In genomic region chr6:136887854-136888253, GRCm38 (mm10) we compare ENCODE assay signal across 11 mouse cellular contexts. TPM values are rescaled to one million over a fixed set of nuclear protein-coding genes. Genes with fewer than 3 reads are reported as not detected.
A peak's percentile ranks its signal among the peaks of the same experiment; 100 is the strongest.
DNase-seq lines count a peak whose midpoint lies in the region; ATAC-seq and TF ChIP-seq lines count a peak whose summit lies in the region.
"Had no signal": no experiment of that assay in that cellular context is flagged by ENCODE, and none has a peak within 500 bp of the region (broad histone marks: within the 10 kb centered on the region; RNA-seq: fewer than 3 reads in every experiment).

No protein-coding gene starts in this region.

- H3K36me3 ChIP-seq in lung, postnatal 0 days (ENCODE audit: insufficient read depth, low read length), result no peaks in the 10 kb centered on the region

- peak; percentile 83 for TF ChIP-seq EP300 in lung, postnatal 0 days (IDR thresholded peaks at IDR 0.05)

- H3K9ac ChIP-seq in lung, postnatal 0 days (replicated peaks; ENCODE audit: low read depth), result no peak overlapping the region

- H3K4me3 ChIP-seq in lung, postnatal 0 days (ENCODE audit: low read depth, low read length), result no peak overlapping the region
- H3K4me3 ChIP-seq: erythroblast, embryonic 14.5 days had no signal

- no peak overlapping the region for H3K4me2 ChIP-seq in lung, postnatal 0 days (replicated peaks; ENCODE audit: low read depth, low read length)

- H3K9me3 ChIP-seq in lung, postnatal 0 days (ENCODE audit: low read length), result no peaks in the 10 kb centered on the region

- H3K27ac ChIP-seq in lung, postnatal 0 days (ENCODE audit: low read length), result peak overlapping the region; percentile 77

- peaks cover 5% of the 10 kb centered on the region; the same call in 1 of the 2 replicates for H3K4me1 ChIP-seq in lung, postnatal 0 days (ENCODE audit: insufficient read depth, low read depth, low read length)

- intact Hi-C loops in heart, postnatal 36 days (cut with DNase I), result no loop called here

- peak; percentile 95 for ATAC-seq in lung, postnatal 0 days

- H3K27me3 ChIP-seq in lung, postnatal 0 days (replicated peaks; ENCODE audit: insufficient read depth, low read length), result no peaks in the 10 kb centered on the region

- no peak for TF ChIP-seq CTCF in lung, postnatal 0 days (IDR thresholded peaks at IDR 0.05)

- 31% methylated on average over 9 of the region's 9 CpGs for WGBS in lung, postnatal 0 days

- DNase-seq in adrenal gland, adult (ENCODE audit: inconsistent age in 2 of 2, low spot score in 1 of 2), result peak; percentile 78 to 88
- DNase-seq in gastrocnemius, adult 8-10 months (ENCODE audit: low spot score in 2 of 2), result peak; percentile 25 to 53
- peak; percentile 66 to 75 for DNase-seq in heart, postnatal 36 days
- peak; percentile 93 for DNase-seq in lung, postnatal 0 days (ENCODE audit: low spot score)
- DNase-seq in neural tube, embryonic 10.5 days (ENCODE audit: extremely low spot score, low spot score), result no peak
- DNase-seq in thymus, postnatal 4 days, result no peak
- DNase-seq in right cerebral cortex, postnatal 36 days (ENCODE audit: low spot score in 2 of 2), result no peak
- DNase-seq in spleen, postnatal 36 days (ENCODE audit: low spot score in 2 of 2), result no peak
- DNase-seq: thymus, postnatal 14 days had no signal

RNA-seq across cellular contexts. Expression of gene Mgp, which starts 12.2 kb away (rescaled TPM):
- 10 to 100 TPM; 25.2 to 67.7 (median 42.4) TPM for total RNA-seq in gastrocnemius, adult 8-10 months (2022)
- 100 to 1,000 TPM; 344 to 476 TPM for total RNA-seq in heart, postnatal 36 days (2021)
- polyA plus RNA-seq in lung, postnatal 0 days (2015; fragmentation: Nextera tagmentation; extraction: Ambion mirVana), result 1,533 and 1,851 TPM in 2 replicates
- polyA plus RNA-seq: erythroblast, embryonic 14.5 days had no signal

RNA-seq across cellular contexts. Expression of gene Art4, which starts 30.3 kb away (rescaled TPM):
- total RNA-seq in gastrocnemius, adult 8-10 months (2022), result under 1 TPM in 1 of 4 experiments, not detected in 3; 0.12 TPM
- 10 to 100 TPM; 21.9 to 26.1 TPM for total RNA-seq in heart, postnatal 36 days (2021)
- 7.5 and 7.9 TPM in 2 replicates for polyA plus RNA-seq in lung, postnatal 0 days (2015; fragmentation: Nextera tagmentation; extraction: Ambion mirVana)

RNA-seq across cellular contexts. Expression of gene Erp27, which starts 34.1 kb away (rescaled TPM):
- total RNA-seq in gastrocnemius, adult 8-10 months (2022), result not detected
- not detected for total RNA-seq in heart, postnatal 36 days (2021)
- polyA plus RNA-seq in lung, postnatal 0 days (2015; fragmentation: Nextera tagmentation; extraction: Ambion mirVana), result 0.61 and 0.74 TPM in 2 replicates
- polyA plus RNA-seq: erythroblast, embryonic 14.5 days had no signal

RNA-seq across cellular contexts. Expression of gene Pde6h, which starts 35.8 kb away (rescaled TPM):
- total RNA-seq in gastrocnemius, adult 8-10 months (2022), result not detected
- not detected for total RNA-seq in heart, postnatal 36 days (2021)
- polyA plus RNA-seq in lung, postnatal 0 days (2015; fragmentation: Nextera tagmentation; extraction: Ambion mirVana), result 0.27 and 0.60 TPM in 2 replicates
- polyA plus RNA-seq: erythroblast, embryonic 14.5 days; limb, embryonic 11.5 days had no signal

RNA-seq across cellular contexts. Expression of gene Smco3, which starts 52.6 kb away (rescaled TPM):
- total RNA-seq in gastrocnemius, adult 8-10 months (2022), result under 1 TPM in 3 of 4 experiments, not detected in 1; 0.18 to 0.64 (median 0.19) TPM
- total RNA-seq in heart, postnatal 36 days (2021), result not detected
- polyA plus RNA-seq in lung, postnatal 0 days (2015; fragmentation: Nextera tagmentation; extraction: Ambion mirVana), result 2.3 and 3.4 TPM in 2 replicates
- polyA plus RNA-seq: erythroblast, embryonic 14.5 days; limb, embryonic 11.5 days had no signal

Comparison
In these comparisons a context has a peak if more than half of its experiments do, and no peak if none do; other contexts are left out.
1. DNase-seq: peak in adrenal gland, adult (2 of 2), gastrocnemius, adult 8-10 months (2 of 2), heart, postnatal 36 days (2 of 2) and lung, postnatal 0 days (single experiment); none in neural tube, embryonic 10.5 days (single experiment), thymus, postnatal 4 days (single experiment), right cerebral cortex, postnatal 36 days (0 of 2) and spleen, postnatal 36 days (0 of 2).
2. RNA of gene Mgp, which starts 12.2 kb away (total RNA-seq): 344 to 476 TPM in heart, postnatal 36 days; 25.2 to 67.7 TPM in gastrocnemius, adult 8-10 months; every median in the first group is over 4 times any median in the second.
3. RNA of gene Art4, which starts 30.3 kb away (total RNA-seq): 21.9 to 26.1 TPM in heart, postnatal 36 days; 0.12 TPM in gastrocnemius, adult 8-10 months; every median in the first group is over 10 times any median in the second.